1 mouse cellular context compared by ENCODE assay signal in genomic region chr1:78453886-78454285, GRCm38 (mm10).
A peak's percentile ranks its signal among the peaks of the same experiment; 100 is the strongest.
TF ChIP-seq lines count a peak whose summit lies in the region.

No protein-coding gene starts in this region.

TF ChIP-seq in CH12.LX, 34 proteins besides CTCF, POLR2A, EP300 and RAD21 (continued from another document):
- peak; percentile 61; the same call in 1 of the 2 replicates for TF ChIP-seq TCF12 (IDR thresholded peaks at IDR 0.05; ENCODE audit: low read depth, low read length)
- no peak for TF ChIP-seq SMC3 (IDR thresholded peaks at IDR 0.05; ENCODE audit: low read depth, low read length)
- no peak for TF ChIP-seq ZKSCAN1 (IDR thresholded peaks at IDR 0.05; ENCODE audit: borderline replicate concordance, low read depth, low read length)
- peak; percentile 30; the same call in 1 of the 2 replicates for TF ChIP-seq TBP (conservative IDR thresholded peaks at IDR 0.05; ENCODE audit: low read depth, low read length)
- TF ChIP-seq IRF4 (IDR thresholded peaks at IDR 0.05; ENCODE audit: low read depth, low read length) = peak; percentile 98
